Mouse (Mus musculus): Measurements from ENCODE around the gene Sult5a1. TPM values are rescaled to one million over a fixed set of nuclear protein-coding genes. Genes with fewer than 3 reads are reported as not detected.

The Sult5a1 gene
- total and polyA plus RNA-seq, 3 experiments, result 7.6 to 20.4 (median 10.1) TPM

DNA sequence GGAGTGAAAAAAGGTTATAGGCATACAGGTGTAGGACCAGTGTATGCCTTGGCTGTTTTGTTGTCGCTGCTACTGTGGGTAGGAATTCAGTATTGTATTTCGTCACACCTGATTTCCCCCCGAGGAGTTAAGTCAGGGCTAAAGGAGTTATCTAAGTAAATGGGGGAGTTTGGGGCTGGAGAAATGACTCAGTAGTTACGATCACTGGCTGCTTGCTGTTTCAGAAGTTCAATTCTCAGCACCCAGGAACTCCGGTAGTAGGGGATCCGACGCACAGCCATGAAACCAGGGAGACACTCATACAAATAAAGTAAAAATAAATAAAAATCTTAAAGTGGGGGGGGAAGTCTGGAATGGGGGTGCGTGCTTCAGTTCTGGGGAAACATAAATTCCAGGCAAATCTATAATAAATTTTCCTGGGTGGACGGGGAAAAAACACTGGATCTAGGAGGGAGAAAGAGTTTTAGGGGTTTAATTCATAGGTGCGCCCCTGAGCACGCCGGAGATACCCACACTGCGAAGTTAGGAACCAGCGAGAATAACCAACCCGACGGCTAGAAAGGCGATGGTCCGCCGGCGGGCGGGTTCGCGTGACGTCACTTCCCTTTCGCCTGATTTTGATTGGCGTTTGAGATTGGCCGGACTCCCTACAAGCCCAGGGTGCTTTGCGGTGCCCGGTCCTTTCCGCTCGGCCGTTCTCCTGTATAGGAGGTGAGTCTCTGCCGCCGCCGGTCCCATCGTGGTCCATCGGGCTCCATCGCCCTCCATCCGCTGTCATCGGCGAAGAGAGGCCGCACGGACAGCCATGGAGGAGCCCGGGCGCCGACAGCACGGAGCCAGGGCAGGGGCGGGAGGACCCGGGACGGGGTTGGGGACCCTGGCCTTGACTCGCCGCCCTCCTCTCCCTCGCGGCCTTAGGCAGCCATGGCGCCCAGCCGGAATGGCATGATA lies 56.1 kb downstream of the Sult5a1 start, which contains the start of gene Rpl13:
Rpl13 (plus strand) TSS at position 616 of the 951 bp plus-strand sequence.
- DNase-seq, result peak; percentile 97

DNA sequence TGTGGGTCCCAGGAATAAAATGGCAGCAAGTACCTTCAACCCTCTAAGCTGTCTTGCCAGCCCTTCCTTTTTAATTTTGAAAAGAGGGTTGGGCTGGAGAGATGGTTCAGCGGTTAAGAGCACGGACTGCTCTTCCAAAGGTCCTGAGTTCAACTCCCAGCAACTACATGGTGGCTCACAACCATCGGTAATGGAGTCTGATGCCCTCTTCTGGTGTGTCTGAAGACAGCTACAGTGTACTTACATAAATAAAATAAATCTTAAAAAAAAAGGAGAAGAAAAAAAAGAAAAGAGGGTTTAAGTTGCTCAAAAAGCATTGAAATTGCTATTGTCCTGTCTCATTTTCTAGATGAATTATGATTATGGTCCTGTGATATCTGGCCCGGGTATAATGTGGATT lies 56.9 kb downstream of the Sult5a1 start:
- no peak for DNase-seq

DNA sequence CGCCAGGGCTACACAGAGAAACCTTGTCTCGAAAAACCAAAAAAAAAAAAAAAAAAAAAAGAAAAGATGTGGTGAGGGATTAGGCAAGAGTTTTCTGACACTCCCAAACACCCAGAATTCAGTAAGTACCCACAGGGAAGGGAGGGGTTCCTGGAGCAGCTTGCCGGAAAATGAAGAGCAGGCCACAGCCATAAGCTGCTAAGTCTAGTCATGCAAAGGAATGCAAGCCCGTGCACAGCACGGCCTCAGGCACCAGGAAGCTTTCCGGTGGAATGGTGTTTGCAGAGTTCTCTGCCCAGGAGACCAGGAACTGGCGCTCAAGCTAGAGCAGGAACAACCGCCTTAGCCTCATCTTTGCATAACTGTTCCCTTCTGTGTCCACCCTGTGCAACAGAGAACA lies 57.8 kb downstream of the Sult5a1 start:
- no peak for DNase-seq

DNA sequence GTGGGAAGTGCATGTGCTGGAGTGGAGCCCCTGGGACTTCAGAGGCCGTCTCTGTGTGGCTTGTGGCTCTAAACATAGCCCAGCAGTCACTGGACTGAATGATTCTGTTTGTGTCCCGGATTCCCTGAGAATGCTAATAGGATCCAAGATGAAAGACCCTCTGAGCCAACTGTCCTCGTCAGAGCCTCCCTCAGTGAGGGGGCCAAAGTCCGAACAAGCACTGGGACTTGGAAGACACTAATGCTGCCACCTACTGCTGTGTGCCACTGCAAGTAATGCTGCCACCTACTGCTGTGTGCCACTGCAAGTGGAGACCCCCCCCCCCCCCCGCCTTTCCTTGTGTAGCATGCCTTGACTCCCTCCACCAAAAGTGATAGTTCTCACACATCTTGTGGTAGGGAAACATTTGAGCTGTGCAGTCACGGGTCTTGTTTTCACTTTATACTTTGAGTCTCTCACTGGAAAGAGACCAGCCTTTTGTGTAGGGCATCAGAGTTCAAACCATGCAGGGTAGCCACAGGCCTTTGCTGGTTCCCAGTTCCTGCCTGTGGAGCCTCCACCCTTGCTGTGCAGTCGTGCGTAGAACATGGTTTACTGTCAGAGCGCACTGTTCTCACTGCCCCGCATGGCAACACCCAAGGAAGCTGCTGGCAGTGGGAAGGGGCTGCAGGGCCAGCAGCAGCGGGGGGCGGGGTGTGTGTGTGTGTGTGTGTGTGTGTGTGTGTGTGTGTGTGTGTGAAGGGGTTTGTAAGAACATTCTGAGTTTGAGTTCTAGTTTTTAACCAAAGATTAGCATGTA lies 60.1 kb downstream of the Sult5a1 start:
- no peak for DNase-seq

DNA sequence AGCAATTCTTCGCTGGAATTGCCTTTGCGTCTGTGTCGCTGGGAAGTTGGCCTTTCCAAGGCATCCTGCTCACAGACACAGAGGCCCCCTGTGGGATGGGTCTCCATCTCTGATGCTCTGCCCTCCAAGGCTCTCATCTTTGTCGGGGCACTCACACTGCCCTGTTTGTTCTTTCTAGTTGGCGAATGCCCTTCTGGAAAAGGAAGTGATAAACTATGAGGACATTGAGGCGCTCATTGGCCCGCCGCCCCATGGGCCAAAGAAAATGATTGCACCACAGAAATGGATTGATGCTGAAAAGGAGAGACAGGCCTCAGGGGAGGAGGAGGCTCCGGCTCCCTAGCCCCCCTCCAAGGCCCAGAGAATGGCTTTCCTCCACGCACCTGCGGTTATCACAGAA lies 60.9 kb downstream of the Sult5a1 start:
- DNase-seq, result no peak

Small RNA genes lying within 50 kb of the gene (microRNA-seq; reads per million reads assigned to microRNA genes)
- 0 to 0.41 reads per million in 2 experiments for gene Mir7079
- gene Mir7080, result 1.1 to 2.1 reads per million in 2 experiments

Other genes starting within 250 kb of the Sult5a1 start
- 10 to 100 TPM; 65.4 to 86.9 TPM for gene Ankrd11, start 116.0 kb downstream of the Sult5a1 start, total RNA-seq (2021)
- gene Ankrd11, start 116.0 kb downstream of the Sult5a1 start, polyA plus RNA-seq (2012; rRNA removed), result 54.8 and 88.0 TPM in 2 replicates
- 10 to 100 TPM; 78.4 to 80.1 TPM for gene Spg7, start 95.4 kb downstream of the Sult5a1 start, total RNA-seq (2021)
- 246 and 255 TPM in 2 replicates for gene Spg7, start 95.4 kb downstream of the Sult5a1 start, polyA plus RNA-seq (2012; rRNA removed)
- 100 to 1,000 TPM; 419 to 701 TPM for gene Rpl13, start 56.0 kb downstream of the Sult5a1 start, total RNA-seq (2021)
- gene Rpl13, start 56.0 kb downstream of the Sult5a1 start, polyA plus RNA-seq (2012; rRNA removed), result 2,347 and 2,800 TPM in 2 replicates
- 1 to 10 TPM; 3.8 to 5.7 TPM for gene Cpne7, start 40.9 kb downstream of the Sult5a1 start, total RNA-seq (2021)
- gene Cpne7, start 40.9 kb downstream of the Sult5a1 start, polyA plus RNA-seq (2012; rRNA removed), result 5.1 and 6.1 TPM in 2 replicates
- gene Dpep1, start 27.9 kb upstream of the Sult5a1 start, total RNA-seq (2021), result 10 to 100 TPM; 52.8 to 57.4 TPM
- 50.3 and 62.4 TPM in 2 replicates for gene Dpep1, start 27.9 kb upstream of the Sult5a1 start, polyA plus RNA-seq (2012; rRNA removed)
- 100 to 1,000 TPM; 104 to 107 TPM for gene Chmp1a, start 54.4 kb upstream of the Sult5a1 start, total RNA-seq (2021)
- gene Chmp1a, start 54.4 kb upstream of the Sult5a1 start, polyA plus RNA-seq (2012; rRNA removed), result 102 and 105 TPM in 2 replicates
- gene Spata33, start 54.5 kb upstream of the Sult5a1 start, total RNA-seq (2021), result 1 to 10 TPM; 1.0 to 6.9 TPM
- 0.70 and 0.71 TPM in 2 replicates for gene Spata33, start 54.5 kb upstream of the Sult5a1 start, polyA plus RNA-seq (2012; rRNA removed)
- gene Cdk10, start 66.5 kb upstream of the Sult5a1 start, total RNA-seq (2021), result 10 to 100 TPM; 51.0 to 53.6 TPM
- gene Cdk10, start 66.5 kb upstream of the Sult5a1 start, polyA plus RNA-seq (2012; rRNA removed), result 63.8 and 67.8 TPM in 2 replicates
- 10 to 100 TPM; 12.3 to 15.6 TPM for gene Spata2l, start 77.9 kb upstream of the Sult5a1 start, total RNA-seq (2021)
- 37.1 and 62.5 TPM in 2 replicates for gene Spata2l, start 77.9 kb upstream of the Sult5a1 start, polyA plus RNA-seq (2012; rRNA removed)
- gene Zfp276, start 95.9 kb upstream of the Sult5a1 start, total RNA-seq (2021), result 10 to 100 TPM; 19.8 to 21.5 TPM
- gene Zfp276, start 95.9 kb upstream of the Sult5a1 start, polyA plus RNA-seq (2012; rRNA removed), result 45.0 and 45.6 TPM in 2 replicates
- 10 to 100 TPM; 29.4 to 34.0 TPM for gene Vps9d1, start 96.0 kb upstream of the Sult5a1 start, total RNA-seq (2021)
- 161 and 188 TPM in 2 replicates for gene Vps9d1, start 96.0 kb upstream of the Sult5a1 start, polyA plus RNA-seq (2012; rRNA removed)
- gene Fanca, start 160.3 kb upstream of the Sult5a1 start, total RNA-seq (2021), result 1 to 10 TPM; 3.6 to 7.2 TPM
- gene Fanca, start 160.3 kb upstream of the Sult5a1 start, polyA plus RNA-seq (2012; rRNA removed), result 8.1 and 10.2 TPM in 2 replicates
- 1 to 10 TPM; 1.4 to 2.6 TPM for gene Spire2, start 174.4 kb upstream of the Sult5a1 start, total RNA-seq (2021)
- 0.93 and 3.0 TPM in 2 replicates for gene Spire2, start 174.4 kb upstream of the Sult5a1 start, polyA plus RNA-seq (2012; rRNA removed)
- gene Tcf25, start 215.4 kb upstream of the Sult5a1 start, total RNA-seq (2021), result 100 to 1,000 TPM; 230 to 235 TPM
- gene Tcf25, start 215.4 kb upstream of the Sult5a1 start, polyA plus RNA-seq (2012; rRNA removed), result 151 and 158 TPM in 2 replicates
- not detected for gene Mc1r, start 248.8 kb upstream of the Sult5a1 start, total RNA-seq (2021)
- gene Mc1r, start 248.8 kb upstream of the Sult5a1 start, polyA plus RNA-seq (2012; rRNA removed), result not detected in 2 replicates

All from adrenal gland, adult 2 months (tissue).